Mouse (Mus musculus): Measurements from ENCODE around the gene As3mt. TPM values are rescaled to one million over a fixed set of nuclear protein-coding genes. Genes with fewer than 3 reads are reported as not detected.
"Not testable (repeated sequence)": the region's sequence is repeated elsewhere in the genome, so short reads cannot be mapped to it uniquely, and the experiment has no call there.

As3mt gene
- polyA plus RNA-seq, 1 experiment from 2014 or later, result 50.6 TPM

GRCm38 (mm10) chr19:46752235-46752634, 45.0 kb downstream of the As3mt start:
- Histone ChIP-seq H3K27ac (ENCODE audit: low read depth) (no peak overlapping the region), H3K9me3 (ENCODE audit: control insufficient read depth, low read length) (no peaks in the 10 kb centered on the region), H3K4me2 (ENCODE audit: low read length) (no peak overlapping the region), H3K9ac (ENCODE audit: low read length) (no peak overlapping the region), H3K4me3 (ENCODE audit: low read depth, low read length) (no peak overlapping the region), H3K27me3 (replicated peaks; ENCODE audit: control insufficient read depth, insufficient read depth, low read length) (0 out of 2 replicates have a peak, but pooled peaks cover 4% of the 10 kb centered on the region), H3K36me3 (ENCODE audit: control insufficient read depth, insufficient read depth, low read length) (no peaks in the 10 kb centered on the region), H3K4me1 (replicated peaks; ENCODE audit: control insufficient read depth, insufficient read depth, low read length) (no peaks in the 10 kb centered on the region)
- WGBS, result 86% methylated on average over 5 of the region's 5 CpGs
- no peak for DNase-seq (ENCODE audit: low spot score)
- no peak for ATAC-seq (replicated peaks; ENCODE audit: low FRiP score, low TSS enrichment, low read depth)

GRCm38 (mm10) chr19:46755066-46755465, 47.8 kb downstream of the As3mt start:
- H3K27me3 ChIP-seq (replicated peaks; ENCODE audit: control insufficient read depth, insufficient read depth, low read length), result 0 out of 2 replicates have a peak, but pooled peaks cover 4% of the 10 kb centered on the region
- no peak overlapping the region for H3K4me3 ChIP-seq (ENCODE audit: low read depth, low read length)
- H3K9me3 ChIP-seq (ENCODE audit: control insufficient read depth, low read length), result no peaks in the 10 kb centered on the region
- 52% methylated on average over 9 of the region's 9 CpGs for WGBS
- no peaks in the 10 kb centered on the region for H3K36me3 ChIP-seq (ENCODE audit: control insufficient read depth, insufficient read depth, low read length)
- no peak overlapping the region for H3K9ac ChIP-seq (ENCODE audit: low read length)
- H3K4me1 ChIP-seq (replicated peaks; ENCODE audit: control insufficient read depth, insufficient read depth, low read length), result no peaks in the 10 kb centered on the region
- H3K27ac ChIP-seq (ENCODE audit: low read depth), result no peak overlapping the region
- H3K4me2 ChIP-seq (ENCODE audit: low read length), result no peak overlapping the region
- no peak for ATAC-seq (replicated peaks; ENCODE audit: low FRiP score, low TSS enrichment, low read depth)
- peak; percentile 63 for DNase-seq (ENCODE audit: low spot score)

GRCm38 (mm10) chr19:46756221-46756620, 49.0 kb downstream of the As3mt start:
- Histone ChIP-seq H3K27me3 (replicated peaks; ENCODE audit: control insufficient read depth, insufficient read depth, low read length) (0 out of 2 replicates have a peak, but pooled peaks cover 4% of the 10 kb centered on the region), H3K27ac (ENCODE audit: low read depth) (no peak overlapping the region), H3K4me2 (ENCODE audit: low read length) (no peak overlapping the region), H3K4me1 (replicated peaks; ENCODE audit: control insufficient read depth, insufficient read depth, low read length) (no peaks in the 10 kb centered on the region), H3K4me3 (ENCODE audit: low read depth, low read length) (no peak overlapping the region), H3K9ac (ENCODE audit: low read length) (no peak overlapping the region), H3K9me3 (ENCODE audit: control insufficient read depth, low read length) (no peaks in the 10 kb centered on the region), H3K36me3 (ENCODE audit: control insufficient read depth, insufficient read depth, low read length) (no peaks in the 10 kb centered on the region)
- ATAC-seq (replicated peaks; ENCODE audit: low FRiP score, low TSS enrichment, low read depth), result no peak
- DNase-seq (ENCODE audit: low spot score), result no peak
- 85% methylated on average over 4 of the region's 4 CpGs for WGBS

- no peaks in the 10 kb centered on the region for H3K36me3 ChIP-seq (ENCODE audit: control insufficient read depth, insufficient read depth, low read length)
- DNase-seq (ENCODE audit: low spot score) (no peak), ATAC-seq (replicated peaks; ENCODE audit: low FRiP score, low TSS enrichment, low read depth) (no peak)
- H3K27ac ChIP-seq (ENCODE audit: low read depth), result no peak overlapping the region
- no peaks in the 10 kb centered on the region for H3K9me3 ChIP-seq (ENCODE audit: control insufficient read depth, low read length)
- no peak overlapping the region for H3K9ac ChIP-seq (ENCODE audit: low read length)
- no peak overlapping the region for H3K4me3 ChIP-seq (ENCODE audit: low read depth, low read length)
- no peak overlapping the region for H3K4me2 ChIP-seq (ENCODE audit: low read length)
- peaks cover 9% of the 10 kb centered on the region for H3K4me1 ChIP-seq (replicated peaks; ENCODE audit: control insufficient read depth, insufficient read depth, low read length)
- H3K27me3 ChIP-seq (replicated peaks; ENCODE audit: control insufficient read depth, insufficient read depth, low read length), result peaks cover 25% of the 10 kb centered on the region; the same call in 1 of the 2 replicates
- 66% methylated on average over 8 of the region's 8 CpGs for WGBS
Measured at GRCm38 (mm10) chr19:46759096-46759495, 51.8 kb downstream of the As3mt start.

- not testable (repeated sequence) for H3K27ac ChIP-seq (ENCODE audit: low read depth); H3K4me1 ChIP-seq (replicated peaks; ENCODE audit: control insufficient read depth, insufficient read depth, low read length); ATAC-seq (replicated peaks; ENCODE audit: low FRiP score, low TSS enrichment, low read depth); H3K9me3 ChIP-seq (ENCODE audit: control insufficient read depth, low read length); H3K4me3 ChIP-seq (ENCODE audit: low read depth, low read length); H3K36me3 ChIP-seq (ENCODE audit: control insufficient read depth, insufficient read depth, low read length); DNase-seq (ENCODE audit: low spot score); H3K4me2 ChIP-seq (ENCODE audit: low read length); H3K9ac ChIP-seq (ENCODE audit: low read length)
- WGBS, result 81% methylated on average over 10 of the region's 10 CpGs
- H3K27me3 ChIP-seq (replicated peaks; ENCODE audit: control insufficient read depth, insufficient read depth, low read length), result peaks cover 22% of the 10 kb centered on the region; the same call in 1 of the 2 replicates
Measured at GRCm38 (mm10) chr19:46759909-46760308, 52.7 kb downstream of the As3mt start.

GRCm38 (mm10) chr19:46760375-46761160, 53.3 kb downstream of the As3mt start:
- Histone ChIP-seq H3K27me3 (replicated peaks; ENCODE audit: control insufficient read depth, insufficient read depth, low read length) (peaks cover 22% of the 10 kb centered on the region; the same call in 1 of the 2 replicates), H3K36me3 (ENCODE audit: control insufficient read depth, insufficient read depth, low read length) (no peaks in the 10 kb centered on the region), H3K27ac (ENCODE audit: low read depth) (peak overlapping the region; percentile 23; the same call in 1 of the 2 replicates), H3K4me3 (ENCODE audit: low read depth, low read length) (peak overlapping the region; percentile 96), H3K9ac (ENCODE audit: low read length) (no peak overlapping the region), H3K4me2 (ENCODE audit: low read length) (peak overlapping the region; percentile 86), H3K4me1 (replicated peaks; ENCODE audit: control insufficient read depth, insufficient read depth, low read length) (peaks cover 9% of the 10 kb centered on the region), H3K9me3 (ENCODE audit: control insufficient read depth, low read length) (no peaks in the 10 kb centered on the region)
- 17% methylated on average over 29 of the region's 29 CpGs for WGBS
- ATAC-seq (replicated peaks; ENCODE audit: low FRiP score, low TSS enrichment, low read depth) (peak; percentile 72), DNase-seq (ENCODE audit: low spot score) (peak; percentile 90)

GRCm38 (mm10) chr19:46761247-46761946, 54.1 kb downstream of the As3mt start, which contains the start of gene Cnnm2:
Gene Cnnm2 (plus strand): TSS chr19:46761596.
- ATAC-seq (replicated peaks; ENCODE audit: low FRiP score, low TSS enrichment, low read depth), result peak; percentile 95
- peaks cover 9% of the 10 kb centered on the region for H3K4me1 ChIP-seq (replicated peaks; ENCODE audit: control insufficient read depth, insufficient read depth, low read length)

GRCm38 (mm10) chr19:46761971-46762290, 54.7 kb downstream of the As3mt start:
- Histone ChIP-seq H3K4me3 (ENCODE audit: low read depth, low read length) (peak overlapping the region; percentile 96), H3K4me2 (ENCODE audit: low read length) (peak overlapping the region; percentile 86), H3K27ac (ENCODE audit: low read depth) (peak overlapping the region; percentile 33; the same call in 1 of the 2 replicates), H3K36me3 (ENCODE audit: control insufficient read depth, insufficient read depth, low read length) (no peaks in the 10 kb centered on the region), H3K4me1 (replicated peaks; ENCODE audit: control insufficient read depth, insufficient read depth, low read length) (peaks cover 9% of the 10 kb centered on the region), H3K9ac (ENCODE audit: low read length) (peak overlapping the region; percentile 63), H3K9me3 (ENCODE audit: control insufficient read depth, low read length) (no peaks in the 10 kb centered on the region), H3K27me3 (replicated peaks; ENCODE audit: control insufficient read depth, insufficient read depth, low read length) (peaks cover 22% of the 10 kb centered on the region; the same call in 1 of the 2 replicates)
- no peak for ATAC-seq (replicated peaks; ENCODE audit: low FRiP score, low TSS enrichment, low read depth)
- DNase-seq (ENCODE audit: low spot score), result no peak
- 0% methylated on average over 32 of the region's 36 CpGs for WGBS

More at GRCm38 (mm10) chr19:46761247-46761946, 54.1 kb downstream of the As3mt start, which contains the start of gene Cnnm2:
- H3K27me3 ChIP-seq (replicated peaks; ENCODE audit: control insufficient read depth, insufficient read depth, low read length), result peaks cover 22% of the 10 kb centered on the region; the same call in 1 of the 2 replicates
- H3K36me3 ChIP-seq (ENCODE audit: control insufficient read depth, insufficient read depth, low read length), result no peaks in the 10 kb centered on the region
- H3K27ac ChIP-seq (ENCODE audit: low read depth), result peak within 1 kb of the TSS; percentile 33; the same call in 1 of the 2 replicates
- peak; percentile 99 for DNase-seq (ENCODE audit: low spot score)
- no peaks in the 10 kb centered on the region for H3K9me3 ChIP-seq (ENCODE audit: control insufficient read depth, low read length)
- peak within 1 kb of the TSS; percentile 96 for H3K4me3 ChIP-seq (ENCODE audit: low read depth, low read length)
- under 1% methylated on average over 59 of the region's 59 CpGs for WGBS
- H3K9ac ChIP-seq (ENCODE audit: low read length), result peak within 1 kb of the TSS; percentile 63
- peak within 1 kb of the TSS; percentile 86 for H3K4me2 ChIP-seq (ENCODE audit: low read length)
